21 mouse cellular contexts compared by ENCODE assay signal in genomic region chr9:64702391-64702790, GRCm38 (mm10). TPM values are rescaled to one million over a fixed set of nuclear protein-coding genes. Genes with fewer than 3 reads are reported as not detected.
DNase-seq lines count a peak whose midpoint lies in the region; ATAC-seq and TF ChIP-seq lines count a peak whose summit lies in the region.
"Had no signal": no experiment of that assay in that cellular context is flagged by ENCODE, and none has a peak within 500 bp of the region (broad histone marks: within the 10 kb centered on the region; RNA-seq: fewer than 3 reads in every experiment).

No protein-coding gene starts in this region.

- peaks cover 21% of the 10 kb centered on the region for H3K36me3 ChIP-seq in heart, embryonic 10.5 days
- H3K36me3 ChIP-seq in intestine, embryonic 16.5 days (ENCODE audit: control insufficient read depth, insufficient read depth, low read length): peaks cover 3% of the 10 kb centered on the region; the same call in 1 of the 2 replicates
- H3K36me3 ChIP-seq in stomach, postnatal 0 days (ENCODE audit: control insufficient read depth, insufficient read depth, low read length): peaks cover 3% of the 10 kb centered on the region; the same call in 1 of the 2 replicates

- no peak overlapping the region for H3K4me3 ChIP-seq in heart, embryonic 10.5 days
- H3K4me3 ChIP-seq in layer of hippocampus, adult 2 months: no peak overlapping the region
- H3K4me3 ChIP-seq in intestine, embryonic 16.5 days (ENCODE audit: low read length): no peak overlapping the region
- H3K4me3 ChIP-seq in stomach, postnatal 0 days (ENCODE audit: low read depth, low read length): no peak overlapping the region
- H3K4me3 ChIP-seq: forebrain, embryonic 12.5 days; hindbrain, embryonic 13.5 days; limb, embryonic 12.5 days; liver, embryonic 12.5 days; midbrain, embryonic 13.5 days; neural tube, embryonic 13.5 days had no signal

- H3K4me2 ChIP-seq in intestine, embryonic 16.5 days (ENCODE audit: low read depth, low read length): no peak overlapping the region
- no peak overlapping the region for H3K4me2 ChIP-seq in stomach, postnatal 0 days (replicated peaks; ENCODE audit: low read depth)
- H3K4me2 ChIP-seq: forebrain, embryonic 12.5 days; hindbrain, embryonic 13.5 days; limb, embryonic 12.5 days; liver, embryonic 12.5 days; midbrain, embryonic 13.5 days; neural tube, embryonic 13.5 days had no signal

- H3K9me3 ChIP-seq in heart, embryonic 10.5 days: no peaks in the 10 kb centered on the region
- no peaks in the 10 kb centered on the region for H3K9me3 ChIP-seq in intestine, embryonic 16.5 days (ENCODE audit: control insufficient read depth, low read length)
- H3K9me3 ChIP-seq in stomach, postnatal 0 days (ENCODE audit: control insufficient read depth, low read length): no peaks in the 10 kb centered on the region
- H3K9me3 ChIP-seq: forebrain, embryonic 12.5 days; G1E; hindbrain, embryonic 13.5 days; limb, embryonic 12.5 days; liver, embryonic 12.5 days; midbrain, embryonic 13.5 days; neural tube, embryonic 13.5 days had no signal

- no peak for TF ChIP-seq CTCF in layer of hippocampus, adult 2 months (conservative IDR thresholded peaks at IDR 0.05)
- TF ChIP-seq CTCF in stomach, postnatal 0 days (IDR thresholded peaks at IDR 0.05; ENCODE audit: low read depth): no peak

- TF ChIP-seq EP300 in stomach, postnatal 0 days (optimal IDR thresholded peaks at IDR 0.05): no peak

- no peaks in the 10 kb centered on the region for H3K27me3 ChIP-seq in heart, embryonic 10.5 days (ENCODE audit: insufficient read depth, poor library complexity, severe bottlenecking)
- H3K27me3 ChIP-seq in intestine, embryonic 16.5 days (replicated peaks; ENCODE audit: control insufficient read depth, insufficient read depth, low read length): no peaks in the 10 kb centered on the region
- H3K27me3 ChIP-seq in stomach, postnatal 0 days (ENCODE audit: control insufficient read depth, insufficient read depth, low read length): no peaks in the 10 kb centered on the region
- H3K27me3 ChIP-seq: forebrain, embryonic 12.5 days; hindbrain, embryonic 13.5 days; limb, embryonic 12.5 days; liver, embryonic 12.5 days; midbrain, embryonic 13.5 days; neural tube, embryonic 13.5 days had no signal

- H3K9ac ChIP-seq in intestine, embryonic 16.5 days (ENCODE audit: low read depth, low read length): no peak overlapping the region
- H3K9ac ChIP-seq in stomach, postnatal 0 days (ENCODE audit: low read length): no peak overlapping the region
- H3K9ac ChIP-seq: forebrain, embryonic 12.5 days; forebrain, postnatal 0 days; hindbrain, embryonic 13.5 days; limb, embryonic 12.5 days; liver, embryonic 12.5 days; liver, postnatal 0 days; midbrain, embryonic 13.5 days; neural tube, embryonic 13.5 days had no signal

- ATAC-seq in intestine, embryonic 16.5 days: no peak
- no peak for ATAC-seq in stomach, postnatal 0 days (ENCODE audit: low FRiP score, low TSS enrichment)
- ATAC-seq: forebrain, postnatal 0 days; liver, embryonic 12.5 days; midbrain, embryonic 13.5 days had no signal

- H3K4me1 ChIP-seq in heart, embryonic 10.5 days: no peaks in the 10 kb centered on the region; the same call in 1 of the 2 replicates
- peaks cover 26% of the 10 kb centered on the region for H3K4me1 ChIP-seq in intestine, embryonic 16.5 days (ENCODE audit: control insufficient read depth, insufficient read depth, low read length)
- peaks cover 2% of the 10 kb centered on the region; the same call in 1 of the 2 replicates for H3K4me1 ChIP-seq in stomach, postnatal 0 days (replicated peaks; ENCODE audit: control insufficient read depth, insufficient read depth)
- H3K4me1 ChIP-seq: forebrain, embryonic 12.5 days; midbrain, embryonic 13.5 days; neural tube, embryonic 13.5 days had no signal

- peak; percentile 43 for DNase-seq in heart, embryonic 10.5 days (ENCODE audit: low spot score)
- no peak for DNase-seq in heart, adult 9 months (ENCODE audit: low spot score in 2 of 2)
- no peak for DNase-seq in layer of hippocampus, adult 2 months (ENCODE audit: low spot score in 2 of 2)
- no peak for DNase-seq in layer of hippocampus, adult 8-10 months (ENCODE audit: low spot score in 2 of 2)
- DNase-seq in stomach, postnatal 0 days (ENCODE audit: low spot score): no peak
- DNase-seq in adrenal gland, adult 18-20 months (ENCODE audit: low spot score in 2 of 2): no peak
- DNase-seq: adrenal gland, postnatal 14 days; cerebellum, adult 18-20 months; cerebellum, postnatal 10 days; forebrain, postnatal 0 days; kidney, adult 18-20 months; thymus, postnatal 4 days had no signal

- no peak overlapping the region for H3K27ac ChIP-seq in heart, embryonic 10.5 days
- peak overlapping the region; percentile 59 for H3K27ac ChIP-seq in layer of hippocampus, adult 2 months
- H3K27ac ChIP-seq in intestine, embryonic 16.5 days (ENCODE audit: low read length): peak overlapping the region; percentile 60
- peak overlapping the region; percentile 78; the same call in 1 of the 2 replicates for H3K27ac ChIP-seq in stomach, postnatal 0 days (replicated peaks)
- H3K27ac ChIP-seq: forebrain, embryonic 12.5 days; hindbrain, embryonic 13.5 days; limb, embryonic 12.5 days; liver, embryonic 12.5 days; midbrain, embryonic 13.5 days; neural tube, embryonic 13.5 days had no signal

RNA-seq across cellular contexts. Expression of gene Rab11a, which starts 35.2 kb away (rescaled TPM):
- polyA plus RNA-seq in heart, embryonic 10.5 days (2016; fragmentation: Nextera tagmentation; extraction: Ambion mirVana): 318 and 342 TPM in 2 replicates
- total RNA-seq in layer of hippocampus, adult 2 months (2021): 100 to 1,000 TPM; 218 to 232 TPM
- total RNA-seq in layer of hippocampus, adult 8-10 months (2022): 100 to 1,000 TPM; 232 to 262 (median 241) TPM
- 645 and 812 TPM in 2 replicates for polyA plus RNA-seq in intestine, embryonic 16.5 days (2015; fragmentation: Nextera tagmentation; extraction: Ambion mirVana)
- polyA plus RNA-seq in stomach, postnatal 0 days (2015; fragmentation: Nextera tagmentation; extraction: Ambion mirVana): 1,191 and 1,262 TPM in 2 replicates
- 100 to 1,000 TPM; 218 to 290 TPM for total RNA-seq in adrenal gland, adult 18-20 months (2021)
